Mouse (Mus musculus) cerebellum, postnatal 25 days (tissue): ENCODE results near the gene Mecom.

Experiments used
- DNase-seq, 2 experiments: peaks; one replicate each; pipeline ENCODE4 v3.0.0; 2021; ENCODE audit warnings: mixed read lengths in 2 of 2

Mecom gene

DNA sequence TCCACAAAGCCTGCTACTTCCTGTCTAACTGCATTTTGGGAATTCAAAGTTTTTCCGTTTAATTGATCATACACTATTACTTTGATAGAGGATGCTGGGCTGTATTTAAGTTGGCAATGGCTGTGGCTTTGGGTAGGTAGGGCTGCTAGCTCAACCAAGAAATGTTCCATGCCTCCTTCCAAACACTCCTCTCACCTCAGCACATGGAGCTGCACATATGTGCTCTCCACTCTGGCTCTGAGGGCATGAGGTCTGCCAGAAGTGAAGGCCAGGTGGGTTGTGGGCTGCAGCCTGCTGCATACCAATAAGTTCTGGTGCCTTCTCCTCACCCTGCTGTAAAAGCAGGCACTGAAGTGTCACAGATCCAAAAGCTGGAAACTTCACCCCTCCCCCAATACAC, 464.0 kb downstream of the Mecom start:
- no peak for DNase-seq

DNA sequence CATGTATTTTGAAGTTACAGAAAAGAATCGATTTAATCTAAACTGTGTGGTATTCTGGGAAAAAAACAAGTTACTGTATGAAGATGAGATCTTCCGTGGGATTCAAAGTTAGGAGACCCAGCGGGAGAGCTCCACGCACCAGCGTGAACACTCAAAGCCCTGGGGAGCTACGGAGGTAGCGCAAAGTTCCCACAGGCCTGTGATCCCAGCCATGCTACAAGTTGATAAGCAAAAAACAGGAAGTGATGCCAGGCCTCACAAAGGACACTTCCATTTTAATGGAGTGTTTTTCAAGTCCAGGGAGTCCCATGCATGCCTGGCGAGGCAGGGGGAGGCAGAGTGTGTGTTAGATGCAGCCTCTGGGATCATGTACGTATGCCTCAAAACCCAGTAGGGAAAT, 464.5 kb downstream of the Mecom start:
- no peak for DNase-seq

DNA sequence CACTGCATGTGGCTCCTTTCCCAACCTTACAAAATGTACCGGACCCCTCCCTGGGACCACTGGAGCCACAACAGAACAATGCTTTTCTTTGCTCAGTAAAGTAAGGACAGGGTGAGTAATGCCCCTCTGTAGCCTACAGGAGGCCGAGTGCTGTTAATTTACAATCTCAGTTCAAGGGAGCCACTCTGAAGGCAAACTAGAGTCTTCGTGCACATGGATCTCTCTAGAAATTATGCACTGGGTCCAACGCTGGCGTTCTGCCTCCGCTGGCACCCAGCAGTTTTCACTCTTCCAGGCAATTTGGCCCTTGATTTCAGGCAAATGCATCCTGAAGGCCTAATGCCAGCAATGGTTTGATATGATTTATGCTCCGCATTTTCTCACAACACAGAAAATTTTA, 467.0 kb downstream of the Mecom start:
- DNase-seq, result peak; percentile 42 to 48

DNA sequence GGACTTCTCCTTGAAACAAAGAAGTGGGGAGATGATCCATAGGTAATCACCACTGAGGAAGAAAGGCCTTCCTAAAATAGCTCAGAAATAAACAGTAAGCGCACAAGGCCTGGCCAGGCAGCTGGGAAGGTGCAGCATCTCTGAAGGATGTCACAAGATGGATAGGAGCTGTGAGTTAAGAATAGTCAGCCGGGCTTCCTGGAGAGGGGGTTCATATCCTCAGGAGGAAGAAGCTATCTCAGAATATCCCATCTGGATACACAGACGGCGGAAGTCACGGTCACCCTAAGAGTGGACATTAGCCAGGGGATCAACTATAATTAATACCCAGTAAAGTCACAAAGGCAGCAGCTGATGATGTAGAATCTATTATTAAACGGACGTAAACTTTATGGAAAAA, 471.3 kb downstream of the Mecom start:
- no peak for DNase-seq

DNA sequence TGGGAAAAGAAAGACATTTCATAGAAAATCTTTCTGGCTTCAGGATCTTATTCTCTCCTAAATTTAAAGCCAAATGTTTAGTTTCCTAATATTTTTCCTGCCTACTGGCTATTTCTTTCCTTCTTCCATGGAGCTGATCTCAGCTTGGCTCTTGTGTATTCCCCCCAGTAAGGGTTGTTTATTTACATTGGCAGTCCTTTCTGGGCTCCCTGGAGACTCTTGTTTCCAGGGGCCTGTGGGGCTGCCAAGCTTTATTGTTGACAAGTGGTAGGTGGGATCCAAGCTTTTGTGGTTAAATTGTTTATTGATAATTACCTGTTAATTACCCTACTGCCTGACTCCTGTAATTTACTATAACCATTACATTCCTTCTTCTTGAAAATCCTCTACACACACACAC, 476.5 kb downstream of the Mecom start:
- no peak for DNase-seq

DNA sequence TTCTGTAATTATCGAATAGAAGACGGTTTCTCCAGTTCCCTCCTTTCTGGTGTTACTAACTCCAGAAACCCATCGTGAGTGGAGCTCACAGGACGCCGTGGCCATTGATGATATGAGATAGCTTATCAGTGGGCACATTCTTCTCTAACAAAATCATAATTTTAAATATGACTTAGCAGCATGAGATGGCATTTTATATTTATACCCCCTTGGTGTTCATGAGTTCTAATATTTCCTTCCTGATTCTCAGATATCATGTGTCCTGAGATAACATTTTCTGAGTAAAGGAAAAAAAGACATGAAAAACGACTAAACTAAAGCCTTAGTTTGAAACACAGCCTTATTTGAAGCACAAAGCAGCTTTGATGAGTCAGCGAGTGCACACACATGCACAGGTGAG, 481.3 kb downstream of the Mecom start:
- no peak for DNase-seq

DNA sequence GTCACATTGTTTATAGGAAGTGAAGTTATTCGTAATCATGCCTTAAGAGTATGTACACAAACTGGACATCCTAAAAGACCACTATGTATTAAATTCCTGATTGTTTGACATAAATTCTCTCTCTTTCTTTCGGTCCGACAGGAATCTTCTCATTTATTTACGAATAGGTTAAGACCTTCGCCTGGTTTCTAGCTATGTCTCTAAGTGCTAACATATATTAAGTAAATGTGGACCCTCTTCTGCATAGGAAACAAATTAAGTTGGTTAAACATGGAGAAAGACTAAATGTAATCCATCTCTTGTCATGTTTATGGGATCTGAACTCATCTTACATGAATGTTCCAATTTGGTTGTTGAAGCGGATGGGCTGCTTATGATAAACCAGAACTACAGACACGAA, 487.8 kb downstream of the Mecom start:
- DNase-seq, result no peak

DNA sequence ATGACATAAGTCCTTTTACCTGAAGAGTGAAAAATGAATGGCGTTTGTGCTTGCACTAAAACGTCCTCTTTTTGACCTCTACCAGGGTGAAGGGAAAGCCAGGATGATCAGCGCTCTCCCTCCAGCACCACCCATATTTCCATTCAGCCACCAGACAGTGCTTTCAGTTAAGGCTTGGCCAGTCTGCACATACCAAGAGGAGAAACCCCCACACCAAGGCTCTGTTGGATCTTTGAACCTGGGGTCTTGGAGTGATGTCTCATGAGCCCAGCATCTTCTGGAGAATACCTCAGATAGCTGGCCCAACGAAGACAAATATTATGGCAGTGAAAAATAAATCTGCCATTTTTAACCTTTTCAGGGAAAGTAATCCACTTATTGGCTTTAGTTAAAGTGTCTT, 488.2 kb downstream of the Mecom start:
- DNase-seq, result no peak

DNA sequence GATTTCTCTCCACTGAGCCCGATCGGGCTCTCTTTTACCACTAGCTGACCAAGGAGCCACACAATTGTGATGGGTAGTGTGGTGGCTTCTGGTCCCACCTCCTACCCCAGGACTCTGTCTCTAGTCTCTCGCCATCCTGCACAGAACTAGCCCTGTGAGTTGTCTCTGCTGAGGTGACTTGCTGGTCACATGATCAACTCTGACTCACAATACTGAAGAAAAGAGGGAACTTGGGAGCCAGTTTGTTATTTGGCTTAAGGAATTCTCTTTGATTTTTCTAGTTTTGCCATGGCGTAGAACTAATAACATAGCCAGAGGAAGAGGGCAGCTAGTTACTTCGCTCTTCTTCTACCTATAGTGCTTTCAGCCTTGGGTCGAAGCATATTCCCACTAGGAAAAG, 496.5 kb downstream of the Mecom start:
- DNase-seq, result no peak

DNA sequence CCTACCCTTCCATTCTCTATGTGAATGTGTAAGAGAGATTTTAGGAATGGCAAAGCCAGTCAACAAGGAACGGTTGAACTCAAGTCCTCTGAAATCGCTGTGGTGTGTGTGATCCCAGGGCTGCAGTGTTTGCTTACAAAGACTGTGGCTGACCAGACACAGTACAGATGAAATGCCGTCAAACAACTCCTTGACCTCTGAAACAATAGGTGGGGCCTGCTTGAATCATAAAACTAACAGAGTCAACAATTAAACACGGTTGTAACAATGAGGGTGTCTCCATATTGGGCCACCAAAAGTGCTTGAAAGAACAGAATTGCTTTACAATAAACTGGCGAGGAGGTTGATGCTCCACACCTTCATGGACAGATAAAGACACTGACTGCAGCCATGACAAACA, 497.0 kb downstream of the Mecom start:
- no peak for DNase-seq

DNA sequence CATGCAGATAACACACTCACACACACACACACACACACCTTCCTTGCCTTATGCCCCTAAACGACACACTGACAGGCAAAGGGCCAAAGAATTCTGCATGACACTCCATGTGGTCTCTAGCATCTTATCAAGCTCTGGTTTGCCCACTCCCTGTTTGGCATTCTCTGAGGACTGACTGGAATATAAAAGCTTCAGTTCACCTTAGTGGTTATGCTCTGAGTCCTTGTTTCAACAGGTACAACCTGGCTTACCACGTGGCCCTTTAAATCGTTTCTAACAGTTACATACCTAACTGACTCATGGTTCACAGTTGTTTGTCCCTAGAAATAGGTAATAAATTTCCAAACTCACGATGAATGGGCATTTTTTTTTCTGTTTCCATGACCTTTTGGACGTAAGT, 499.0 kb downstream of the Mecom start:
- no peak for DNase-seq

DNA sequence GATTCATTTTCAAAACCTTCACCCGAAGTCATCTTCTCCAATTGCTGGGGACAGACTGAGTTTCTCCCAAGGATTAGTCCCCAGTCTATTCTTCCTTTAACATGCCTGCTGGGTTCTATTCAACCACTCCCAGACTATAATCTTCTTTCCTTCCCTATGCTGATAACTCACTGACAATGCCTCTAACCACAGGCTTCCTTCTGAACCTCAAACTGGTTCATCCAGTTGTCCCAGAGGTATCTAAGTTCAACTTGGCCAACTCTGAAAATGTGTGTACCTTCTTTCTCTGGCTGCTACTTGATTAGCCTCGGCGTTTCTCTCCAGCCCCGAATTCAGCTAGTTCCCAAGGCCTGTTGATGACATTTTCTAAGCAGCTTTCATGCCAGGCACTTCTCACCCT, 499.7 kb downstream of the Mecom start:
- DNase-seq, result no peak

DNA sequence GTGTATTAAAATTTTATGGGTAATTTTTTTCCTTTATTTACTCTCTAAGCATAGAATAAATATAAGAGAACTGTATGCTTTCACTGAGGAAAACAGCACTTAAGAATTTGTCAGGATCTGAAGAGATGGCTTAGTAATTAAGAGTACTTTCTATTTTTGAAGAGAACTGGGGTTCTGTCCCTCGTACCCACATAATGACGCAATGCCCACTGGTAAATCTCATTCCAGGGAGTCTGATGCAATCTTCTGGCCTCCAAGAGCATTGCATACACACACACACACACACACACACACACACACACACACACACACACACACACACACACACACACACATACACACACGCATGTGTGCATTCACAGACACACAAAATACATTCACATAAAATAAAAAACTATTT, 504.3 kb downstream of the Mecom start:
- DNase-seq, result no peak

DNA sequence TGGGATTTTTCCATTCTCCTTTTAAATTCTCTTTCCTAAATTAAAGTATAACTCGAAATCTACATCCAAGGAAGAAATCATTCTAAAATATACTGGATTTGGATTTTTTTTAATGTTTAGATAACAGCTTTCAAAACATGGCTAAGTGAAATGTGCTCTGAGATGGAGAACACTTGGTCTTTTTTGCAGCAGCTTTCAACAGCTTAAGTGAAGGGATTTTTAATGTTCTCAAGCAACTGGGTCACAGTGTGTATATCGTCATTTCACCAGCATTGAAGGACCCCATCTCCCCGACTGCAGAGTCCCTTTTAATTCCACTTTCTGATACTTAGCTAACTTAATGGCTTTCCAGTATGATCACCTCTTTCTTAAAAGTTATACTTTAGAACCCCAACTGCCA, 509.3 kb downstream of the Mecom start:
- no peak for DNase-seq

DNA sequence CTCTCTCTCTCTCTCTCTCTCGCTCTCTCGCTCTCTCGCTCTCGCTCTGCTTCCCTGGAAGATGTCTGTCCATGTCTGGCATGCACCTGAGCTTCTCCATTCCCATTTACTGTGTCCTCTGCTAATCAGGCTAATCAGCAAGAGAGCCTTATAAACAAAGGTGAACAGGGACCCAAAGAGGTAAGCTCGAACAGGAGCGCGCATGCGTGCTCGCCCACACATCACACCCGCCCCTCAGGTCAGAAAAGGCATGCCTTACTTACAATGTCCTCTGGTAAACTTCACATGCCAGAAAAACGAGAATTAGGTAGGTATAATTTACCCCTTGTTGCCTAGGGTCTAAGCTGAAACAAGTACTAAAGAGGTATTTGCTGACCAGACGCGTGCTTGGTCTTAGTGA, 527.8 kb downstream of the Mecom start:
- no peak for DNase-seq

DNA sequence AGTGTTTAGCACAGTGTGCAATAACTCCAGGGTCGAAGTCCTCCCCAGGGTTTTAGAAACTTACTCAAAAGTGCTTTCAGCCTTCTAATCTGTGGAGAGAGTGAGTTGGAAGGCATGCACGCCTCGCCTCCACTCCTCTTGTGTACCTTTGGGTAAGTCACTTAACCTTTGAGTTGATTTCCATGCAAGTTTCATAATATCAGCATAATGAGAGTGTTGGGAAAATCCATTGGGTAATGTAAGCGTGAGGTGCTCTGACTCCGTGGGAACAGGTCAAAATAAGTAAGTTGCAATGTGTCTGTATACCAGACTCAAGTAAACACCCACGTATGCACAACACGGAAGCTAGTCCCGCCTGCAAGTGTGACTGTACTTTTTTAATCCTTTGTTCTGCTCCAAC, 528.4 kb downstream of the Mecom start:
- DNase-seq, result no peak

DNA sequence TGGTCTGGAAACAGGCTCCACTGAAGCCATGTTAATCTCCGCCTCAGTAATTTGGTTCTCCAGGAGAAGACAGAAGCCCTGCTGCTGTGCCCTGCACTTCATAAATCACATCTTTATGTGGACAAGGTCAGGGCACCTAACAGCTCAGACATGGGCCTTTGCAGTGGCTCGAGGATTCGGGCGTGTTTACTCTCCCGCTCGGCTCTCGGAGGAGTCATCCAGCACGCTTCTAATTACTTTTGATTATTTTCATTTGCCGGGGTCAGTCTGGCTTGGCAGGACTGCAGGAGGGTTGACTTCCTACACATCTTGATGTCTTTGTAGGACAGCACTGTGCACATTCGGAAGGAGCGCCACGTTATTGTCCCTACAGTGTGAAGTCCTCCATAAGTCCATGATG, 529.6 kb downstream of the Mecom start:
- DNase-seq, result no peak

DNA sequence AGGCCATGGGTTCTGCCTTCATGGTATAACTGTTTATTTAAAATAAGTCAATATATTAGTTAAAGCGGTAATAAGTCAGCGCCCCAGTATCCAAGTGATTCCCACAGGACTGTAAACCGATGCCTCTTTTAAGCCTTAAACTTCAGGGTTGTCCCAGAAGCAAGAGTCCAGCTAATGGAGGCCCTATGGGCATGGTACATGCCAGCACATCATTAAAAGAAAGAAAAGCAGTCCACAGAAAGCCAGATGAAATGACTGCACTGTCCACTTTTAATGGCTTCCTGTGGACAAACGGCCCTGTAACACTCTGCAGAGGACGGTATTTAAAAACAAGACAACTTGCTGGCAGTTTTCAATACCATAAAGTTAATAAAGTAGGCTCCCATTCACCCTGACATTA, 531.0 kb downstream of the Mecom start:
- DNase-seq, result no peak

DNA sequence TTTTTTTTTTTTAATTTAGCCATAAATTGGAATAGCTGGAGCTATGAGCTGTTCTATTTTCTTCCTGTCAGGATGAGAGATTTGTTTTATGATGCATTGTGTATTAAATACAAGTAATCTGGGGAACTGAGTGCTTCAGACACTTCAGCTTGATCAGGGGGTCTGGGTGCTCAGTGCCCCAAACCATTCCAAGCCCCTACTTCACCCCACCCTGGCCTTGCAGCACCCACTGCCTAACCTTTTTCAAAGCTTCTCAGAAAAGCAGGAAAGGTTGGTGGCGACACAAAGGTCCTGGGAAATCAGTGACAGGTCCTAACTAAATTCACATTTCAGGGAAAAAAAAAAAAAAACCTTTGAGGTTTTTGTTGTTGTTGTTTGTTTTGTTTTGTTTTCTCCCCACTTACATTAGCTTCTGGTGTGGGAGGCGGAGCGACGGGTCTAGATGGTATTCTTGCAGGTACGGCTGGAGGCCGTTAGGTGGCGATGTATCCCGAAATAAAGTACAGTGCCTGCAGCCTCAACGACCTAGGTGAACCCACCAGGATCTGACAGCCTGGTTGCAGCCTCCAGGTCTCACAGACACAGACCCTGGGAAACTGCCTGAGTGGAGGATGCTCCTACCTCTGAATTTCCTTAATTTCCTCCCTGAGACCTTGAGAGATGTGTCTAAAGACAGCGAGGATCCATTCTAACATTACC, 532.7 kb downstream of the Mecom start:
- peak; percentile 64 to 78 for DNase-seq

DNA sequence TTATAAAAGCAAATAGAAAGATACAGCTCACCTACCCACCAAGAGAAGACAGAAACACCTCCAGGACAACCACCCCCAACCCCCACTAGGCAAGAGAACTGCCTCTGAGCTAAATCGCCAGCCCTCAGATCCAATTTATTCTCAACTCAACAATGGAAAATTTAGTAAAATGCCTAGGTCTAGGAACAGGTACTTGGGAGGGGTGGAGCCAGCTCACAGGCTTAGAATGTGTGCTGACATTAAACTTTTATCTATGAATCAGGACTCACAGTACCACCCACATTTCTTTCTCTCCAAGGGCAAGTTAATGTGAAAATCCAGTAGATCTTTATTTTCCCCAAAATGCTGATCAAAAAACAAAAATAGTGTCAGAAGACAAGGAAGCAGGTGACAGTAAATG, 533.5 kb downstream of the Mecom start:
- no peak for DNase-seq

DNA sequence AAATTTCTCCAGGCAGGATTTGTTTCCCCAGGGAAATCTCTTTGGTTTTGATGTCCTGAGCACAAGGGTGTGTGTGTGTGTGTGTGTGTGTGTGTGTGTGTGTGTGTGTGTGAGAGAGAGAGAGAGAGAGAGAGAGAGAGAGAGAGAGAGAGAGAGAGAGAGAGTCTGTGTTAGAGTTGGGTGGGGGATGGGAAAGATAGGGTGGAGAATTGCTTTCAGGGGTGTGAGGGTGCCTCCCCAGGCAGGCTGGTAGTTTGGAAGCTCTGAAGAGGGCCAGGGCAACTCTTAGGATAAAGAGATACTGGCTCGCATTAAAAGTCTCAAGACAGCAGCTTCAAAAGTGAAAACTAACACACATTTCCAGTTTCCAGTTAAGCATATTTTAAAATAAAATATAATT, 534.4 kb downstream of the Mecom start:
- no peak for DNase-seq

DNA sequence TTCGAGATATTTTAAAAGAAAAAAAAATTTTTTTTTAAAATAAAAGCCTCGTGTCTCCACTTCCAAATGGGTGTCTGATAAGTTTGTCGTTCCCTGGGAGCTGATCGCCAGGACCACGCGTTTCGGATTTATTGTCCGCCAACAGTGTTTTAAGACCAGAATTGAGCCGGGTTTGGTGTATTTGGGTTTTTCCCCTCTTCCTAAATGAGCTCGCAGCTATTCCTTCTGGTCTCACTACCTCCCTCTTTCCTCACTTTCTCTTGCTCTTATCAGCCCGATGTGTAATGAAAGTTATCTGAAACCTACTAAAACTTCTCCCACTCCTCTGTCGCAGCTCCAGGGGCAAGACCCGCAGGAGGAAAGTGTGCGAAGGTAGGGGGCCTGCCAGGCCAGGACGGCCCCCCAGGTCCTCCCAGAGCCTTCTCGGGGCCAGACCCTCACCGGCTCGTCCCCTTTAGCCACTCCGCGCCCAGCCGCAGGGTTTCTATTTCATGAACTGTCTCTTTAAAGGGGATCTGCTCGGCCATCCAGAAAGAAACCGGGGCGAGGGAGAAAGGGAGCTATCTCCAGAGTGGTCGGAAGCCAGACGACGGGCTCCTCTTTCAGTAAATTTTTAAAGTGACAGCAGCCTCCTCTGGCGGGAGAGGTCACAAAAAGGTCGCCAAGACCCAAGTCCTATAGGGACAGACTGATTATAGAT, 535.0 kb downstream of the Mecom start:
- DNase-seq, result peak; percentile 34 to 42

DNA sequence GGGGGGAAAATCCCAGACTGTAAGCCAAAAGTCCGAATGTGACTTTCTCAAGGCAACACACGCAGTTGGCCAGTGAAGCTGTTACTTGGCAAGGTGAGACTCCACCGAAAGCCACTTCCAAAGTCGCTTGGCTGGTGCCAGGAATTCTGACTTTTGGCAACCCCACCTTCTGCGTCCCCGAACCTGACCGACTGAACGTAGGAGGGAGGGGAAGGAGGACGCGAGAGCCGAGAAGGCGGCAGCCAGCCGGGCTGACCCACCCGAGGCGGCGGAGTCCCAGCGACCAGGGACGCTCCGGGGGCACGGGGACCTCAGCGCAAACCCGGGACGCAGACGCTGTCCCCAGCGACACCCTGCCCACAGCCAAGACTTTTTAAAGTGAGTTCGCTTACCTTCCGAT, 535.7 kb downstream of the Mecom start:
- DNase-seq, result peak; percentile 57 to 65

DNA sequence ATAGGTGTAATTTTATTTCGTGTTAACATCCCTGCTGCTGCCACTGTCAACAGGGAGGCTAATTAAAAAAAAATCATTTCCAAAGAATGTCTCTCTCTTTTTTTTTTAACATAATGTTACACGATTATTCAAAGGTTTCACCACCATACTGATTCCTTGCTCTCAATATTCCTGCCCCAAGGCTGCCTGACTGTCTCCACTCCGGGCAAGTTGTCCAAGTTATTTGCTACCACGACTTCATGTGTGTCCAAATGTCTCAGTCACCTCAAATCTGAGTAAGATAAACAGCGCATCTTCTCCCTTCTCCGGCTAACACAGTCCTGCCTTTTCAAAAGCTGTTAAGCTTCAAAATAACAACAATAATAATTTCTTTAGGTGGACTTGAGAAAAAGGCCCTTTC, 536.1 kb downstream of the Mecom start:
- DNase-seq, result no peak

DNA sequence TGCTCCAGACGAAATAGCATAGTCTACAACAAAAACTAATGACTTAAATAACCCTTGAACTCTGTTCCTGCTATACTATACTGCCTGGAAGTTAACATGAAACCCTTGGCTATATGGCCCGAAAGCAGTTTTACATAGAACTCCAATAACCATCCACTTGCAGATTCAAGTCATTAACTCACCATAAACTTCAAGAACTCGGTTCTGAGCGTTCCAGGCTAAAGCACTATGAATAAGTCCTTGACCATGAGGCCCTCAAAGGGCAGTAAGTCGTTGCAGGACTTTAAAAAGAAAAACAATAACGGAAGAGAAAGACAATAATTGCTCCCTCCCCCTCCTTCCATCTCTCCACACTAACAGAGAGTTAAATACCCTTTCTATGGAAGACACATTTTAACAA, 536.9 kb downstream of the Mecom start:
- DNase-seq, result no peak
